Mouse (Mus musculus) liver, embryonic 14.5 days (tissue): ENCODE measurements around the gene Vps72.

Source experiments
- CTCF ChIP-seq: IDR thresholded peaks from 2 replicates; pipeline ENCODE4 v1.5.1; 2016; ENCODE audit warnings: antibody characterized with exemption, low read depth, control low read depth
- EP300 ChIP-seq: IDR thresholded peaks from 2 replicates; pipeline ENCODE4 v1.6.1; 2016; ENCODE audit warnings: antibody characterized with exemption, low read depth

DNA sequence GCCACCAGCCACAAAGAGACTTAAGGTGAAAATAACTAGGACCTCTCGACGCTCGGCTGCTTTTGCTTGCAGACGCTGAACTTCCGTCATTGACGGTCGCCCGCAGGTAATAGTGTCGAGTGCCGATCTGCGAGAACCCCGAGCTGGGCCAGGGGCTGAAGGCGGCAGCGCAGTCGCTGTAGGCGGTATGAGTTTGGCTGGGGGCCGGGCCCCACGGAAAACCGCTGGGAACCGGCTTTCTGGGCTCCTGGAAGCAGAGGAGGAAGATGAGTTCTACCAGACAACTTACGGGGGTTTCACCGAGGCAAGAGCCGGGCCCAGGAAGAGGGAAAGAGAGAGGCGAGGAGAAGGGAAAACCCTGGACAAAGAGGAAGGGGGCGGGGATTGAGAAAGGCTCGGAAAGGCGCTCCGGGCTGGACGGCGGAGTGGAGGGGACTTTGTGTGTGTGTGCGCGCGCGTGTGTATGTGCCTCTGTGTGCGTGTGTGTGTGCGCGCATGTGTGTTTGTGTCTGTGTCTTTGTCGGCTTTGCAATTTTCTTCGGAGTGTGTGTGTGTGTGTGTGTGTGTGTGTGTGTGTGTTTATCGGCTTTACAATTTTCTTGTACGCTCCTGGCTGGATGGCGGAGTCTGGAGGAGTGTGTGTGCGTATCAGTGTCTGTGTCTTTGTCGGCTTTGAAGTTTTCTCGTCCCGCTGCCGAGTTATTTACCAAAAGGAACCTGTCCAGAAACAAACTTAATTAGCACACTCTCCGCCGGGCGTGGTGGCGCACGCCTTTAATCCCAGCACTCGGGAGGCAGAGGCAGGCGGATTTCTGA, at the start of gene Vps72:
- no peak for TF ChIP-seq CTCF
- TF ChIP-seq EP300: no peak
